Mouse (Mus musculus) ES-Bruce4 (cell line): ENCODE results near the gene Rnf187. TPM values are rescaled to one million over a fixed set of nuclear protein-coding genes. Genes with fewer than 3 reads are reported as not detected.

ENCODE experiments used
- H3K27ac ChIP-seq: 2 replicates; pipeline ENCODE4 v1.5.1; 2012; ENCODE audit warnings: low read length, inconsistent platforms; ENCODE audit not compliant: insufficient read depth
- H3K27me3 ChIP-seq: 2 replicates; pipeline ENCODE4 v1.6.1; 2012; ENCODE audit warnings: mild to moderate bottlenecking, low read length, inconsistent platforms; ENCODE audit not compliant: control insufficient read depth, poor library complexity, insufficient read depth, severe bottlenecking
- H3K36me3 ChIP-seq: 2 replicates; pipeline ENCODE4 v1.6.1; 2012; ENCODE audit warnings: inconsistent platforms, mild to moderate bottlenecking, low read length, moderate library complexity; ENCODE audit not compliant: control insufficient read depth, poor library complexity, insufficient read depth, severe bottlenecking
- H3K4me1 ChIP-seq: one replicate; pipeline ENCODE4 v1.8.1; 2011; ENCODE audit warnings: low read length; ENCODE audit not compliant: control insufficient read depth, insufficient read depth
- H3K4me3 ChIP-seq: 2 replicates; pipeline ENCODE4 v1.5.1; 2011; ENCODE audit warnings: low read depth, mild to moderate bottlenecking, low read length
- H3K9ac ChIP-seq: 2 replicates; pipeline ENCODE4 v1.6.1; 2012; ENCODE audit warnings: low read depth, mild to moderate bottlenecking, inconsistent platforms; ENCODE audit not compliant: poor library complexity, severe bottlenecking
- H3K9me3 ChIP-seq: replicated peaks from 2 replicates; pipeline ENCODE4 v1.6.1; 2012; ENCODE audit warnings: mild to moderate bottlenecking, low read length, inconsistent platforms; ENCODE audit not compliant: control insufficient read depth, poor library complexity, insufficient read depth, severe bottlenecking
- CTCF ChIP-seq: IDR thresholded peaks from one replicate; pipeline ENCODE4 v1.8.1; 2011; ENCODE audit warnings: low read depth, low read length
- EP300 ChIP-seq: IDR thresholded peaks from 2 replicates; pipeline ENCODE4 v1.6.1; 2011; ENCODE audit warnings: low read depth, low read length; ENCODE audit not compliant: insufficient read depth
- POLR2A ChIP-seq: IDR thresholded peaks from one replicate; pipeline ENCODE4 v1.8.1; 2011; ENCODE audit warnings: low read length; ENCODE audit not compliant: insufficient read depth
- polyA plus RNA-seq: library from polyadenylated mRNA; stranded (reverse); fragments of >200 nt; gene quantifications from 2 replicates; pipeline ENCODE4 v1.2.4, GENCODE M21; 2011; ENCODE audit warnings: low read depth; ENCODE audit not compliant: missing spikeins, insufficient read depth, insufficient read length

Rnf187 gene
- polyA plus RNA-seq, 1 experiment = 105 TPM

DNA sequence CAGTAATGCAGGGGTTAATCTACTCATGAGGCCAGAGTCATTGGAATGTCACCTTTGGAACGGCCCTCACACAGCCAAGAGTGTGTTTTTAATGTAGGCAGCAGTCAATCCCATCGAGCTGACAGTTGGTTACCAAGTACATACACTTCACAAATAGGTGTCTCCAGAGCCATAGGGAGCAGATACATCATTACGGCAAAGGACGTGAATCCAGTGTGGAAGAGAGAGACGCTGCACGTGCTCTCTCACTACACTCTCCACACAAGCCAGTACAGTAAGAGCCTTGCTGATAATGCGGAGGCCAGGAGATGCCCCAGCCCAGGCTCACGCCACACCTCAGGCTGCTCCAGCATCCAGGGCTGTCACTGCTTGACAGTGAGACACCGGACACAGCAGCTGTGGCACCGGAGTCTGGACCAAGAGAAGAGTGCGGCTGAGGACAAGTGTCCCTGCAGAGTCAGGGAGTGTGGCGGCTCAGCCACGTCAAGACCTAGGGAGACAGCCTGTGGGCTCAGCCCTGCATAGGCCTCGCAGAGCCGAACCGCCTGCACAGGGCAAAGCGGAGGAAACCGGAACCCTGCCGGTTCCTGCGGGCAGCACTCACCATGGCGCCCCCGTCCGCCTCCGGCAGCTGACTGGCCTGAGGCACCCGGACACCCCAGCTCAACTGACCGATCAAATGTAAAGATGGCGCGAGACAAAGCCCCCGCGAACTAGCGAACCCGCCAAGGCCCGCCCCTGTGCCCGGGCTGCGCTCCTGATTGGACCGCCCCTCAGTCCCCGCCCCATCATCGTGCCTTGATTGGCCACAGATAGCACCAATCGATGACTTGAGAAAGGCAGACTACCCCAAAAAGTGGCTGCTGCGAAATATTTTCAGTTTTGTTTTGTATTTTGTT lies 35.0 kb downstream of the Rnf187 start, which contains the start of gene Zfp39:
Gene Zfp39, minus strand, starts transcription at position 715 of the 899 bp plus-strand sequence.
- H3K27ac ChIP-seq = no peak within 1 kb of the TSS
- TF ChIP-seq EP300 = no peak
- H3K27me3 ChIP-seq = no peaks in the 10 kb centered on the region

GRCm38 (mm10) chr11:58901080-58901479 lies 37.6 kb downstream of the Rnf187 start:
- Histone ChIP-seq H3K4me1 (no peaks in the 10 kb centered on the region), H3K9ac (no peak overlapping the region), H3K9me3 (no peaks in the 10 kb centered on the region), H3K27ac (no peak overlapping the region), H3K36me3 (peaks cover 3% of the 10 kb centered on the region), H3K4me3 (no peak overlapping the region), H3K27me3 (no peaks in the 10 kb centered on the region)
- no peak for TF ChIP-seq EP300
- TF ChIP-seq CTCF = no peak
- no peak for TF ChIP-seq POLR2A

More for the DNA sequence above, 35.0 kb downstream of the Rnf187 start, which contains the start of gene Zfp39:
- Histone ChIP-seq H3K9ac (peak within 1 kb of the TSS; percentile 56), H3K4me3 (peak within 1 kb of the TSS; percentile 97), H3K4me1 (no peaks in the 10 kb centered on the region), H3K36me3 (peaks cover 3% of the 10 kb centered on the region), H3K9me3 (no peaks in the 10 kb centered on the region)

DNA sequence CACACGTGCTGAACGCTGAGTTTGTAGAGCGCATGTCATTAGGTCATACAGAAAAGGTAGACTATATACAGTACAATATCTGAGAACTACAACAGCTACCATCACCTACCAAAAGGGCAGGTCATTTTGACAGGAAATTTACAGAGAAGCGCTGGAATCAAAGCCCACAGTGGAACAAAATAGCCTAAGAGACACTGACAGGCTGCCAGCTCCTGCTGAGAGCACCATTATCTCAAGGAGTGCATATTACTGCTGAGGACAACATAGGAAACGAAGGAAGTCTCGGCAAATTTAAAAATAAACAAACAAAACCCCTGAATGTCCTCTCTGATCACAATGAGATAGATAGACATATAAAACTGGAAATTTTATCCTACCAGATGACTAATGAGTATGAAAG lies 41.2 kb downstream of the Rnf187 start:
- no peaks in the 10 kb centered on the region for H3K9me3 ChIP-seq
- H3K4me3 ChIP-seq = no peak overlapping the region
- peaks cover 7% of the 10 kb centered on the region for H3K36me3 ChIP-seq
- no peak for TF ChIP-seq EP300
- no peak for TF ChIP-seq CTCF
- TF ChIP-seq POLR2A = no peak
- H3K9ac ChIP-seq = no peak overlapping the region
- no peaks in the 10 kb centered on the region for H3K27me3 ChIP-seq
- H3K27ac ChIP-seq = no peak overlapping the region
- H3K4me1 ChIP-seq = no peaks in the 10 kb centered on the region

DNA sequence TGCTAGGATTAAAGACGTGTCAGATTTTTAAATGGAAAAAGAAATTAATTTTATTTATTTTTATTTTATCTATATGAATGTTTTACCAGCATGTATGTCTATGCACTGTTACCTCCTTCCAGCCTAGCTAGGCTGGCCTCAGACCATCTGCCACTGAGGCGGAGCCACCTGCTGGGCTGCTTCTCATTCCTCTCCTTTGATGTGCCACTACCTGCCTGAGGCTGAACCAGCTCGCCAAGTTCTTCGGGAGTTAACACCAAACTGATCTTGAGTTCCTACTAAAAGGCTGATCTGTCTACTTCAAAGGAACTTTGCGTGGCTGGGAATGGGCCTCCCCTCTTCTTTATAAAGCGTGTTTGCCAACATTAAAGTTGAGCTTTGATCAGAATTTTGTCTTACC lies 44.3 kb downstream of the Rnf187 start:
- Histone ChIP-seq H3K9ac (no peak overlapping the region), H3K4me3 (no peak overlapping the region), H3K27me3 (no peaks in the 10 kb centered on the region), H3K27ac (no peak overlapping the region), H3K36me3 (peaks cover 21% of the 10 kb centered on the region), H3K4me1 (no peaks in the 10 kb centered on the region), H3K9me3 (no peaks in the 10 kb centered on the region)
- TF ChIP-seq CTCF = no peak
- TF ChIP-seq EP300 = no peak

DNA sequence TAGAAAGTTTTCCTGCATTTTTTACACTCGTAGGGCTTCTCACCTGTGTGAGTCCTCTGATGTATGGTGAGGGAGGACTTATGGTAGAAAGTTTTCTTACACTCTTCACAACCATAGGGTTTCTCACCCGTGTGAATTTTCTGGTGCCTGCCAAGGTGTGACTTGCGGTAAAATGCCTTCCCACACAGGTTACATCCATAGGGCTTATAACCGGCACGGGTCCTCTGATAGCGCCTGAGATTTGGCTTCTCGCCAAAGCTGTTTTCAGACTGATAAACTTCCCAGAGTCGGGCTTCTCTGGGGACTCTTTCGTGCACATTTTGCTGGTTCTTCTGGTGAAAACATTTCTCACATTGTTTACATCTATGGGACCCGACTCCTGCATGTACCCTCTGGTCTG lies 48.2 kb downstream of the Rnf187 start:
- no peaks in the 10 kb centered on the region for H3K4me1 ChIP-seq
- H3K36me3 ChIP-seq = peaks cover 23% of the 10 kb centered on the region
- TF ChIP-seq CTCF (no peak), POLR2A (no peak), EP300 (no peak)
- no peaks in the 10 kb centered on the region for H3K27me3 ChIP-seq
- no peak overlapping the region for H3K9ac ChIP-seq
- H3K4me3 ChIP-seq = no peak overlapping the region
- H3K27ac ChIP-seq = no peak overlapping the region
- no peaks in the 10 kb centered on the region for H3K9me3 ChIP-seq

- Histone ChIP-seq H3K9me3 (no peaks in the 10 kb centered on the region), H3K9ac (no peak overlapping the region), H3K27ac (no peak overlapping the region), H3K4me1 (no peaks in the 10 kb centered on the region), H3K4me3 (no peak overlapping the region), H3K36me3 (peaks cover 5% of the 10 kb centered on the region), H3K27me3 (no peaks in the 10 kb centered on the region)
- TF ChIP-seq POLR2A (no peak), EP300 (no peak), CTCF (no peak)
Measured at GRCm38 (mm10) chr11:58883756-58884155, 55.0 kb downstream of the Rnf187 start.

Other genes with a start within 250 kb of the Rnf187 start
- not detected in 2 replicates for gene Olfr319, start 239.8 kb downstream of the Rnf187 start, polyA plus RNA-seq
- gene Olfr318, start 214.9 kb downstream of the Rnf187 start, polyA plus RNA-seq = not detected in 2 replicates
- not detected in 2 replicates for gene Olfr317, start 199.7 kb downstream of the Rnf187 start, polyA plus RNA-seq
- gene Olfr316, start 186.2 kb downstream of the Rnf187 start, polyA plus RNA-seq = not detected in 2 replicates
- not detected in 2 replicates for gene Olfr315, start 165.7 kb downstream of the Rnf187 start, polyA plus RNA-seq
- not detected in 2 replicates for gene Olfr314, start 156.0 kb downstream of the Rnf187 start, polyA plus RNA-seq
- not detected in 2 replicates for gene Fam183b, start 137.0 kb downstream of the Rnf187 start, polyA plus RNA-seq
- not detected in 2 replicates for gene Olfr313, start 123.9 kb downstream of the Rnf187 start, polyA plus RNA-seq
- gene Olfr312, start 109.7 kb downstream of the Rnf187 start, polyA plus RNA-seq = not detected in 2 replicates
- not detected in 2 replicates for gene Olfr311, start 99.7 kb downstream of the Rnf187 start, polyA plus RNA-seq
- gene Gm12258, start 91.8 kb downstream of the Rnf187 start, polyA plus RNA-seq = 3.2 and 5.2 TPM in 2 replicates
- 6.9 and 7.7 TPM in 2 replicates for gene 2810021J22Rik, start 71.7 kb downstream of the Rnf187 start, polyA plus RNA-seq
- gene Zfp39, start 34.7 kb downstream of the Rnf187 start, polyA plus RNA-seq = 5.1 and 6.1 TPM in 2 replicates
- not detected in 2 replicates for gene Btnl10, start 21.0 kb downstream of the Rnf187 start, polyA plus RNA-seq
- 7.7 and 8.0 TPM in 2 replicates for gene Hist3h2ba, start 10.0 kb upstream of the Rnf187 start, polyA plus RNA-seq
- 2.9 and 3.7 TPM in 2 replicates for gene Hist3h2a, start 15.8 kb upstream of the Rnf187 start, polyA plus RNA-seq
- not detected in 2 replicates for gene Trim17, start 15.8 kb upstream of the Rnf187 start, polyA plus RNA-seq
- gene Trim11, start 39.2 kb upstream of the Rnf187 start, polyA plus RNA-seq = 22.5 and 25.6 TPM in 2 replicates
- 0.35 and 1.3 TPM in 2 replicates for gene Obscn, start 197.5 kb upstream of the Rnf187 start, polyA plus RNA-seq
- 3.0 and 4.0 TPM in 2 replicates for gene Iba57, start 224.8 kb upstream of the Rnf187 start, polyA plus RNA-seq
- not detected in 2 replicates for gene Gjc2, start 244.3 kb upstream of the Rnf187 start, polyA plus RNA-seq